Mouse (Mus musculus) left cerebral cortex, adult 9 months (tissue): ENCODE measurements around the gene Mcat.
"Not testable (repeated sequence)": the region's sequence is repeated elsewhere in the genome, so short reads cannot be mapped to it uniquely, and the experiment has no call there.

ENCODE experiments used
- DNase-seq, 2 experiments: peaks; one replicate each; pipeline ENCODE4 v3.0.0; 2022; ENCODE audit warnings: low spot score in 2 of 2

The Mcat gene

GRCm38 (mm10) chr15:83509950-83510804, 53.4 kb downstream of the Mcat start:
- no peak for DNase-seq

GRCm38 (mm10) chr15:83501483-83501882, 62.1 kb downstream of the Mcat start:
- DNase-seq, result not testable (repeated sequence)

- DNase-seq, result no peak
Measured at GRCm38 (mm10) chr15:83500352-83500751, 63.2 kb downstream of the Mcat start.

GRCm38 (mm10) chr15:83499211-83499755, 64.3 kb downstream of the Mcat start:
- no peak for DNase-seq

- DNase-seq, result no peak
Measured at GRCm38 (mm10) chr15:83497299-83497698, 66.3 kb downstream of the Mcat start.
